Mouse (Mus musculus) embryonic fibroblast, embryonic 13.5 days (primary cell): ENCODE results near the gene Ulbp1.

Experiments
- CTCF ChIP-seq: IDR thresholded peaks from 2 replicates; pipeline ENCODE4 v1.5.1; 2011; ENCODE audit warnings: mild to moderate bottlenecking, control low read depth, low read length, moderate library complexity, borderline replicate concordance; ENCODE audit not compliant: insufficient read depth
- POLR2A ChIP-seq: IDR thresholded peaks from 2 replicates; pipeline ENCODE4 v1.6.1; 2011; ENCODE audit warnings: low read depth, mild to moderate bottlenecking, control low read depth, low read length, moderate library complexity

GRCm38 (mm10) chr10:7470457-7470856 lies 3.0 kb downstream of the Ulbp1 start:
- no peak for TF ChIP-seq POLR2A
- TF ChIP-seq CTCF: no peak
